Mouse (Mus musculus) c-Kit-positive CD71-positive TER-119-negative erythroid progenitor cells, embryonic 14.5 days (primary cell): ENCODE measurements around the gene Cntn2.
"Not testable (repeated sequence)": the region's sequence is repeated elsewhere in the genome, so short reads cannot be mapped to it uniquely, and the experiment has no call there.

Experiments used
- DNase-seq: peaks from one replicate; pipeline ENCODE4 v3.0.0-alpha.2; 2013; ENCODE audit warnings: low read depth

The Cntn2 gene

GRCm38 (mm10) chr1:132511521-132511920 is 31.5 kb downstream of the Cntn2 start:
- DNase-seq: no peak

DNA sequence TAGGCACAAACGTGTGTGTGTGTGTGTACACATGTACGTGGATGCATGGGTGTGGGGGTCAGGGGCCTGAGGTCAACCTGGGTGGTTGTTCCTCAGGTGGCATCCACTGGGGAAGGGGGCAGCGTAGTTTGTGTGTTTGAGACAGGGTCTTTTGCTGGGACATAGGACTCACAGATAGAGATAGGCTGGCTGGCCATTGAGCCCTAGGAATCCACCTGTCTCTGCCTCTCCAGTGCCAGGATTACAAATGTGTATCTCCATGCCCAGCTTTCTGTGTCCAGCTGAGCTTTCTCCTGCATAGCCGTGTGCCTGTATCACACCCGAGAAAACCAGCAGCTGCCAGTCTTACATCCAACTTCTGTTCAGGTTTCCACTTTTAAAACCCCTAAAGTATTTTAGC is 33.3 kb downstream of the Cntn2 start:
- DNase-seq: no peak

DNA sequence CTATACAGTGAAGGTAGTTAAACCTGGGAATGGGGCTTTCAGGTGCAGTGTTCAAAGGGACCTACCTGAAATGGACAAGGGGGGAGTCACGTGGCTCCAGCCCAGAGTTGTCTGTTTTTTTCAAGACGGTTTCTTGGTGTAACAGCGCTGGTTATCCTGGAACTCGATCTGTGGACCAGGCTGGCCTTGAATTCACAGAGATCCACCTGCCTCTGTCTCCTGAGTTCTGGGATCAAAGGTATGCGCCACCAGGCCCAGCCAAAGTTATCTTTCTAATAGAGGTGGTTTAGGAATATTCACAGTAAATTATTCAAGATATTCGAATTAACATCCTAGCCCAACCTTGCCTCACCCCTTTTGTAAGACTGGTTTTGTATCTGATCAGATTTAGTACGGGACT is 36.4 kb downstream of the Cntn2 start:
- no peak for DNase-seq

DNA sequence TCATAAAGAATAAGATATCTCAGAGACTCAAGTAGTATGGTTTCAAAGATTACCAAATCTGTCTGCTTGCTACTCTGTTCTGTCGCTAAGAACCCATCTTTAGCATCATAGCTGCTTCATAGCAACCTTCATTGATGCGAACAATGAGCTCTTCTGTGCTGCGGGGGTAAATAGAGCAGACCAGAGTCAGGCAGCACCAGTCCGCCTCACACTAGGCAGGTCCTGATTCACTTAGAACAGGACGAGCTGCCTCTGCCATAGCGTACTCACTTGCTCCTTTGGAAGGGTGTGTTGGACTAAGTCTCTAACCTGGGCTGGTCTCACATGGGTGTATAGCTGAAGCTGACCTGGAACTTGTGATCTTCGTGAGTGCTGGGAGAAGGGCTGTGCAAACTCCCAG is 37.0 kb downstream of the Cntn2 start, which contains the start of gene Tmem81:
Gene Tmem81 (plus strand): TSS at position 173 of the 400 bp plus-strand sequence.
- no peak for DNase-seq

- DNase-seq: no peak
These were observed 37.9 kb downstream of the Cntn2 start for GRCm38 (mm10) chr1:132505155-132505554.

DNA sequence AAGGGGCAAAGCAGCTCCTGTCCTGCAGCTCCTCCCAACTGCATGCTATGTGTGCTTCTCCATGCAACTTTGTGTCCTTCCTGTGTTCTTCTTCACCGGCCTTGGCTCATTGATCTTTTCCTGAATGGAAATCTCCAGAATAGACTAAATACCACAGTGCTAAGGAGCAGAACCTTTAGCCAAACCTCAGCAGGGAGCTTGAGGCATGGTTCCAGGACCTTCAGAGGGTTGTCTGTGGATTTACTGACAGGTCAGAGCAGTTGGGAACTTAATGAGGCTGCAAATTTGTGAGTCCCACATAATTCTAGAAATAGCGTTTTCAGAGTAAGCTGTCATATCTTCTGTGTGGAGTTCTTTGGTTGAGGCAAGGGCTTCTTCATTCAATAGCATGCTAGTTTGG is 42.5 kb downstream of the Cntn2 start:
- no peak for DNase-seq

DNA sequence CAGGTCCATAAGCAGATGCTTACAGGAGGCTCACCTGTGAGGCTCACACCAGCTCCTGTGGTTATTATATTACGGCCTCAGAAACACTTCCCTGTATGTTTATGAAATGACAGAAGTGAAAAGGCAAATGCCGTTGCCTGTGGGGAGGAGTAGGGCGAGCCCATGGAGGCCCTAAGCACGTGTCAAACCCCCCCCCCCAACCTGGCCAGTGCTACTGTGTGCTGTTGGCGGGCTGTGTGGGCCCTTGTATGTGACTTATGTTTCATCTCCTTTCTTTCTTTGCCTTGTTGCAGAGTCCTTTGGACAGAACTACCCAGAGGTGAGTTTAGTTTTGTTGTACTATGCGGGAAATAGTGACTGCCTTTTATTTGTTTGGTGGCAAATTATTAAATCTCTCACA is 59.3 kb downstream of the Cntn2 start:
- no peak for DNase-seq

- DNase-seq: no peak
These were observed 59.8 kb downstream of the Cntn2 start for GRCm38 (mm10) chr1:132483234-132483633.

DNA sequence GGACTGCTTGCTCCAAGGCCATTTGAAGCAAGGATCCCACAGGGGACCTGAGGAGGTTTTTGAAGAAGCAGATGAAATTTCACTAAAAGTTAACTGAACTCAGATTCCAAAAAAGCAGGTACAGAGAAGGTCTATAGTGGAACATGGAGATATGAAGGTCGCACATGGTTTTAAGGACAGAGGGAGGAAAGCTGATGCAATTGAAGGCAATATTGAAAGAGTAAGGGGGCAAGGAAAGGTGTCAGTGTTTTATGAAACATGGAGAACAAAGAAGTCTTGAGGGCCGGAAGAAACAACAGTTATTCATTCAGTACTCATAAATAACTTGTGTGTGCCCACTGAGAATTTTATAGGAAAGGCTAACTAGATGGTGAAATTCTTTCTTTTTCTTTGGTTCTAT is 61.4 kb downstream of the Cntn2 start:
- no peak for DNase-seq

DNA sequence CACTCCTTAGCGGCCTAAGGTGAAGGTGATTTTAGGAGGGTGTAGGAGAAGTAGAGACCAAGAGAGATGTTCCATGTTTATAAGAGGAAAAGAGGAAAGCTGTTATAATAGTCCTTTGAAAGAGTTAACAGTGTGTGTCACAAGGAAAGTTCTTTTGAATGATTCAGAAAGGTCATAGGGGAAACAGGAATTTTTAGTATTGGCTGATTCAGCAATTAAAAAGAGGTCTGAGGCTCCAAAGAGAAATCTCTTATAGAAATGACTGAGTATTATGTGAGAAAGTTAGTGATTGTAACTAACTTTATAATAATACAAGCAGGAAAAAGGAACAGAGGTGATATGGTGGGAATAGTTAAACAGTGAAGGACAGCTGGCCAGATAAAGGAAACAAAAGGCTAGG is 63.6 kb downstream of the Cntn2 start:
- no peak for DNase-seq

- DNase-seq: peak; percentile 86
These were observed 65.9 kb downstream of the Cntn2 start, which contains the start of gene Rbbp5 for GRCm38 (mm10) chr1:132476928-132477691. TSS of gene Rbbp5 (plus strand) at chr1:132477365.

DNA sequence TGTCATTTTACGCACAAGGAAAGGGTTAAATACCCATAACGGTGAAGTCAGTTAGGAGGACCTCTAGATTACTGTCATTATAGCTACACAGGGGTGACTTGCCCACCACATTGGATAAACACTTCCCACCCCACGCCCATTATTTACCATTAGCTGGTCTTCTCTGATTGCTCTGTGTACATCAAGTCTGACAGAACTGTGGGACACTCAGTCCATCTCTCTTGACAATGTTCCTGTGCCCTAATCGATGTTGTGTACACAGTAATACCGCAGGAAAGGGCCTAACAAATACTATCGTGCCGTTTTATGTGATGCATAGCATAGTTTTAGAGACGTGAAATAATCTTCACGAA is 66.5 kb downstream of the Cntn2 start:
- no peak for DNase-seq

- no peak for DNase-seq
These were observed 68.6 kb downstream of the Cntn2 start for GRCm38 (mm10) chr1:132474496-132474895.

- no peak for DNase-seq
These were observed 70.5 kb downstream of the Cntn2 start for GRCm38 (mm10) chr1:132472537-132472936.

DNA sequence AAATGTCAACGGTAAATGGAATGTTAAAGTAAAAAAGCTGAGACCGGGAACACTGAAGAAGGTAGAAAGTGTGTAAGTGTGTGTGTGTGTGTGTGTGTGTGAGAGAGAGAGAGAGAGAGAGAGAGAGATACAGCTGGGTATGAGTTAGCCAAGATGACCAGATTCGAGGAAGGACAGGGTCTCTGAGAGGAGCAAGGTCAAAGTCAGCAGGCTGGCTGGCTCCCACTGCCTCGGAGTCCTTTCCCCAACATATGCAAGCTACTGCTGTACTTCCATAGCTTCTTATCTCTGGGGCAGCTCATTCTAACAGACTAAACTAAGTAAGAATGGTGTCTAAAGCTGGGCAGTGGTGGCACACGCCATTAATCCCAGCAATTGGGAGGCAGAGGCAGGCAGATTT is 71.6 kb downstream of the Cntn2 start:
- DNase-seq: no peak

GRCm38 (mm10) chr1:132471032-132471431 is 72.0 kb downstream of the Cntn2 start:
- DNase-seq: no peak

- not testable (repeated sequence) for DNase-seq
These were observed 73.0 kb downstream of the Cntn2 start for GRCm38 (mm10) chr1:132470031-132470430.

- no peak for DNase-seq
These were observed 73.5 kb downstream of the Cntn2 start for GRCm38 (mm10) chr1:132469519-132469918.

GRCm38 (mm10) chr1:132468926-132469325 is 74.1 kb downstream of the Cntn2 start:
- DNase-seq: no peak

DNA sequence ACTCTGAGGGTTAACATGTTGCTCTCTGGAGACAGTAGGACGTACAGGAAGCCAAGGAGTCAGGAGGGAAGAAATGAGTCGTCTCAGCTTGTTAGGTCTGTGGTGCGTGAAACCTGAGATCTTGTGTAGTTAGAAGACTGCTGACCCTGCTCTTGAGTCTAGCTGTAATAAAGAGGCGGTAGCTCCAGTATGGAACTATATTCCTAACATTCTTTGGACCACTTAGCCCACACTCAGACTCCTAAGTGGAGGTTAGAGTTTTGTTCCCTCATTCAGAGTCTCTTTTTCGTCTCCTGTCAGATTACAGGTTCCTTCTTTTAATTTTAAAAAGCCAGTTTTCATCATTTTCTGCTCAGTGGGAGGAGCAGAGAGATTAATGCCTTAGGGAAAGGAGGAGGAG is 78.4 kb downstream of the Cntn2 start:
- no peak for DNase-seq
